Mouse (Mus musculus) lung, postnatal 14 days (tissue): ENCODE results near the gene Vmn1r212.
"Not testable (repeated sequence)": the region's sequence is repeated elsewhere in the genome, so short reads cannot be mapped to it uniquely, and the experiment has no call there.

Experiments
- DNase-seq: peaks from one replicate; pipeline ENCODE4 v3.0.0; 2021

The Vmn1r212 gene

DNA sequence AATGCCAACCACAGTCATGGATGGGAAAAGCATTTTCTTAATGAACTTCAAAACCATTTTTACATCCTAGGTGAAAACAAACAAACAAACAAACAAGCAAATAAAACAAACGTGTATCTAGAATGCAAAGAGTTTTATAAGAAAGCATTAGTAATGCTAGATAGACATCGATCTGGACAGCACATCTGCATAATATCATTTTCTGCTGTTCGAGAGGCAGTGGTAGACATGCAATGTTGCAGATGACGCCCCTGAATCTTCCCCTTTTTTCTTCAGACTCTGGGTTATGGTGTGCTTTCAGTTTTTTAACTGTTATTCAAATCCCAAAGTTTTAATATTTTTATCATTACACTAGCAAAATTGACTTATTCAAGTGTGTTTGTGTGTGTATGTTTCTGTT, at the start of gene Vmn1r212:
Gene Vmn1r212 (minus strand): TSS at position 101 of the 400 bp plus-strand sequence.
- no peak for DNase-seq

DNA sequence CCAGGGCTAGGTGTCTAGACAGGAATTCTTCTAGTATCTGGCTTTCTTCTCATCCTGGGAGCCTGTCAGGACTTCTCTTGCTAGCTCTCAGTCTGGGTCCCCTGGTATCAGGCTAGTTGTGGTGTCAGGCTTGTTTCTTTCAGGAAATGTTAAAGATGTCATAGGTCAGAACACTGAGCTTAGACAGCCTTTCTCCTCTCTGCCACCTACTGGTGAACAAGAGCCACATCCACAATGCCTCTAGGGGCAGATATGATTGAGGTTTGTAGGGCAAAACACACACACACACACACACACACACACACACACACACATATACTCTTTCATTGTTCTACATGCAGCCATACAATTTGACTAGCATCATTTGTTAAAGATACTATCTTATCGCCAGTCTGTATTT, 4.7 kb downstream of the Vmn1r212 start:
- DNase-seq = no peak

DNA sequence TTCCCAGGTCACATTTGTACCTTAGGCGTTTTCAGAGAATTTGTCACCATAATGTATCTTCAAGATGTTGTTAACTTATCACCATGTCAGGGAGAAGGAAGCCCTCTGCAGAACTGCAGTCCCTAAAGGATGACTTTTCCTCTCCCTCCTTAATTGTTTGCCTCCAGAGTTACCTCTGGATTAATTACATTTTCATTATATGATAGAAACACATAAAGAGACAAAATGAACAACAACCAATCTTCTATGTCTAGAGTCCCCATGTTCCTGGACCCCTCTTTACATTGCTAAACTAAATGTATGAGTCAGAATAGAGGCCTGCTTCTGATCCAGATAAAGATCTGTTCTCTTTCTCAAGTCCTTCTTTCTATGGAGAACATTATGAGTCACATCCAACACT, 26.5 kb downstream of the Vmn1r212 start, which contains the start of gene Vmn1r211:
Gene Vmn1r211 (minus strand): TSS at position 101 of the 400 bp plus-strand sequence.
- no peak for DNase-seq

DNA sequence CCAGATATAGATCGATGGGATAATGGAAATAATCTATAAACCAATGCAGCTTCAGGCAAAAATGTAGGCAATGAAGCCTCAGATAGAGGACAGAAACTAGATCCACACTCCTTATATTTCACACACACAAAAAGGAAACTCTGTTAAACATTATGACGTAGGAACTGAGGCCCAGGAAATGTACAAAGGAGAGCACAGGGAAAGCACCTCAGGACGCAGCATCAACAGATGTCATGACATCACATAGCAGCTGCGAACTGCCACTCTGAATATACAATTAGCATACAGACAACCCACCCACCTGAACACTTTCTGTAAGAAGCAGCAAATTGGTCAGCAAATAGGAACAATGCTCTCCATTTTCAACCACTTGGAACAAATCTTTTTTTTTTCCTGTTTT, 29.2 kb downstream of the Vmn1r212 start:
- no peak for DNase-seq

DNA sequence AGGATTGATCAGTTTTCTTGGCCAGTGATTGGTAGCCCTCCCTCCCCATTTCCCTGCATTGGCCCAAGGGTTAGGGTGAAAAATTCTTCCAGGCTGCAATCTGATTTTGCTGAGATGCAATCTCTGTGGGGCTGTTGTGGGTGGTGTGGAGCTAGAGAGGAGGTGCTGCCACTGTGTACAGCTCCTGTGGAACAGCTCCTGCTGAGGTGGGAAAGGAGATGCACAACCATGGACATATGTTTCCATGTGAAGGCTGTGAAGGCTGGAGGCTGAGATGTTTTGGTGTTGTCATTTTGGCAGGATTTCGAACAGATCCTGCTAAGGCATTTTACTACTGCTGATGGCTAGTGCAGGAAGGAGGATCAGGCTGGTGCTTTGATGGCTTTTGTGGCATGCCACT, 37.2 kb downstream of the Vmn1r212 start:
- no peak for DNase-seq

DNA sequence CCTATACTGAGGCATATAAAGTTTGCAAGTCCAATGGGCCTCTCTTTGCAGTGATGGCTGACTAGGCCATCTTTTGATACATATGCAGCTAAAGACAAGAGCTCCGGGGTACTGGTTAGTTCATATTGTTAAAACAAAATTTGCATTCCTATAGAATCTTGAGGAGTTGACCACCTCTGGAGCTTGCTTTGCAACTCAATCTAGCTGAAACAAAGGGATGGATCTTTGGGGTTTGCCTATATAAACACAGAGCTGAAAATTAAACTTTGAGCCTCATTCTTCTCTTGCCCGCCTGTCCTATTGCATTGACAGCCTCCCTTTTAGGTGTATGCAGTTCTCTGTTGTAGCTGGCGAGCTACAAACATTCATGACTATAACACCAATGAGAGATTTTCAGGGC, 39.7 kb downstream of the Vmn1r212 start:
- not testable (repeated sequence) for DNase-seq
